Mouse (Mus musculus) midbrain, embryonic 10.5 days (tissue): ENCODE measurements around the gene Itgad. TPM values are rescaled to one million over a fixed set of nuclear protein-coding genes. Genes with fewer than 3 reads are reported as not detected.

ENCODE experiments used
- polyA plus RNA-seq: library from polyadenylated mRNA; unstranded; fragments of >200 nt; fragmentation: Nextera tagmentation; extraction: Ambion mirVana; gene quantifications from 2 replicates; pipeline ENCODE4 v1.2.1, GENCODE M21; 2016

Gene Itgad
- polyA plus RNA-seq, 1 experiment from 2014 or later = 0.16 TPM

Other genes with a start within 250 kb of the Itgad start
- gene Kat8, start 241.9 kb upstream of the Itgad start, polyA plus RNA-seq = 51.1 and 52.4 TPM in 2 replicates
- gene Prss8, start 224.3 kb upstream of the Itgad start, polyA plus RNA-seq = 1.6 and 2.1 TPM in 2 replicates
- gene Prss36, start 207.7 kb upstream of the Itgad start, polyA plus RNA-seq = 11.0 and 13.0 TPM in 2 replicates
- 336 and 358 TPM in 2 replicates for gene Fus, start 186.9 kb upstream of the Itgad start, polyA plus RNA-seq
- 6.1 and 7.5 TPM in 2 replicates for gene Pycard, start 160.5 kb upstream of the Itgad start, polyA plus RNA-seq
- gene Trim72, start 150.4 kb upstream of the Itgad start, polyA plus RNA-seq = not detected in 2 replicates
- 0.48 and 0.68 TPM in 2 replicates for gene Itgam, start 91.7 kb upstream of the Itgad start, polyA plus RNA-seq
- gene Gm49368, start 91.7 kb upstream of the Itgad start, polyA plus RNA-seq = not detected in 2 replicates
- gene Itgax, start 24.8 kb upstream of the Itgad start, polyA plus RNA-seq = not detected in 2 replicates
- not detected in 2 replicates for gene Cox6a2, start 52.0 kb downstream of the Itgad start, polyA plus RNA-seq
- gene Armc5, start 83.0 kb downstream of the Itgad start, polyA plus RNA-seq = 15.4 and 16.7 TPM in 2 replicates
- 10.3 and 11.7 TPM in 2 replicates for gene 9130023H24Rik, start 83.7 kb downstream of the Itgad start, polyA plus RNA-seq
- gene Tgfb1i1, start 92.4 kb downstream of the Itgad start, polyA plus RNA-seq = 40.9 and 45.3 TPM in 2 replicates
- gene Slc5a2, start 111.3 kb downstream of the Itgad start, polyA plus RNA-seq = 0.28 and 0.50 TPM in 2 replicates
- gene BC017158, start 143.8 kb downstream of the Itgad start, polyA plus RNA-seq = 24.6 and 26.3 TPM in 2 replicates